Mouse (Mus musculus) forebrain, embryonic 13.5 days (tissue): Measurements from ENCODE around the gene Zbed3. TPM values are rescaled to one million over a fixed set of nuclear protein-coding genes. Genes with fewer than 3 reads are reported as not detected.

Source experiments
- ATAC-seq: fragments of 200-750 bp; cut with Nextera tagmentation; 2 replicates; pipeline ENCODE4 v1.8.0; 2017
- H3K27ac ChIP-seq: fragments of 300-500 bp; sonication (generic); 2 replicates; pipeline ENCODE4 v1.5.1; 2015; ENCODE audit warnings: inconsistent platforms, mild to moderate bottlenecking, moderate library complexity
- H3K27me3 ChIP-seq: fragments of 300-500 bp; sonication (generic); 2 replicates; pipeline ENCODE4 v1.6.1; 2015; ENCODE audit warnings: mild to moderate bottlenecking, inconsistent platforms
- H3K36me3 ChIP-seq: fragments of 300-500 bp; sonication (generic); 2 replicates; pipeline ENCODE4 v1.6.1; 2015; ENCODE audit warnings: mild to moderate bottlenecking, inconsistent platforms; ENCODE audit not compliant: poor library complexity, severe bottlenecking
- H3K4me1 ChIP-seq: fragments of 300-500 bp; sonication (generic); 2 replicates; pipeline ENCODE4 v1.6.1; 2015; ENCODE audit warnings: inconsistent platforms
- H3K4me2 ChIP-seq: fragments of 300-500 bp; sonication (generic); 2 replicates; pipeline ENCODE4 v1.6.1; 2015; ENCODE audit warnings: inconsistent platforms, mild to moderate bottlenecking, moderate library complexity
- H3K4me3 ChIP-seq: fragments of 300-500 bp; sonication (generic); 2 replicates; pipeline ENCODE4 v1.5.1; 2015; ENCODE audit warnings: mild to moderate bottlenecking, inconsistent platforms
- H3K9ac ChIP-seq: fragments of 300-500 bp; sonication (generic); 2 replicates; pipeline ENCODE4 v1.6.1; 2015; ENCODE audit warnings: mild to moderate bottlenecking, inconsistent platforms
- H3K9me3 ChIP-seq: fragments of 300-500 bp; sonication (generic); replicated peaks from 2 replicates; pipeline ENCODE4 v1.6.1; 2016; ENCODE audit warnings: inconsistent platforms
- WGBS: fragments of 180-500 bp; shearing (Covaris S2); methylation state at CpG from one replicate; pipeline ENCODE4 v1.1.7; 2015; 5-methylcytosine and 5-hydroxymethylcytosine counted together
- polyA plus RNA-seq: library from polyadenylated mRNA; unstranded; fragments of >200 nt; fragmentation: Nextera tagmentation; extraction: Ambion mirVana; gene quantifications from 2 replicates; pipeline ENCODE4 v1.2.1, GENCODE M21; 2015

Zbed3 gene
- polyA plus RNA-seq, 1 experiment from 2014 or later = 49.7 TPM

GRCm38 (mm10) chr13:95323950-95324625, 676 bp downstream of the Zbed3 start:
- Histone ChIP-seq H3K27me3 (no peaks in the 10 kb centered on the region), H3K4me2 (peak overlapping the region; percentile 82), H3K27ac (peak overlapping the region; percentile 95), H3K9ac (peak overlapping the region; percentile 98), H3K9me3 (no peaks in the 10 kb centered on the region), H3K4me1 (peaks cover 34% of the 10 kb centered on the region), H3K36me3 (no peaks in the 10 kb centered on the region), H3K4me3 (peak overlapping the region; percentile 82)
- peak; percentile 61 for ATAC-seq
- WGBS = 24% methylated on average over 15 of the region's 15 CpGs

GRCm38 (mm10) chr13:95324626-95325079, 1.2 kb downstream of the Zbed3 start:
- Histone ChIP-seq H3K4me2 (peak overlapping the region; percentile 82), H3K9ac (peak overlapping the region; percentile 98), H3K4me1 (peaks cover 33% of the 10 kb centered on the region), H3K9me3 (no peaks in the 10 kb centered on the region), H3K27me3 (no peaks in the 10 kb centered on the region), H3K27ac (peak overlapping the region; percentile 95), H3K4me3 (peak overlapping the region; percentile 82), H3K36me3 (no peaks in the 10 kb centered on the region)
- ATAC-seq = peak; percentile 28
- WGBS = under 1% methylated on average over 22 of the region's 22 CpGs

GRCm38 (mm10) chr13:95325080-95325906, 1.9 kb downstream of the Zbed3 start:
- peak overlapping the region; percentile 82 for H3K4me2 ChIP-seq
- no peaks in the 10 kb centered on the region for H3K36me3 ChIP-seq
- H3K9me3 ChIP-seq = no peaks in the 10 kb centered on the region
- peaks cover 34% of the 10 kb centered on the region for H3K4me1 ChIP-seq
- H3K4me3 ChIP-seq = peak overlapping the region; percentile 82
- H3K27ac ChIP-seq = peak overlapping the region; percentile 95
- peak overlapping the region; percentile 98 for H3K9ac ChIP-seq
- WGBS = under 1% methylated on average over 63 of the region's 63 CpGs
- no peaks in the 10 kb centered on the region for H3K27me3 ChIP-seq
- ATAC-seq = peak; percentile 69

GRCm38 (mm10) chr13:95325907-95326550, 2.6 kb downstream of the Zbed3 start:
- Histone ChIP-seq H3K4me2 (peak overlapping the region; percentile 82), H3K27me3 (no peaks in the 10 kb centered on the region), H3K4me1 (peaks cover 38% of the 10 kb centered on the region), H3K9me3 (no peaks in the 10 kb centered on the region), H3K4me3 (peak overlapping the region; percentile 82), H3K36me3 (no peaks in the 10 kb centered on the region), H3K27ac (peak overlapping the region; percentile 95), H3K9ac (peak overlapping the region; percentile 98)
- ATAC-seq = no peak
- WGBS = 13% methylated on average over 5 of the region's 5 CpGs

GRCm38 (mm10) chr13:95326611-95327344, 3.4 kb downstream of the Zbed3 start:
- Histone ChIP-seq H3K36me3 (no peaks in the 10 kb centered on the region), H3K4me1 (peaks cover 38% of the 10 kb centered on the region), H3K4me2 (peak overlapping the region; percentile 82), H3K27me3 (no peaks in the 10 kb centered on the region), H3K9ac (peak overlapping the region; percentile 98), H3K9me3 (no peaks in the 10 kb centered on the region), H3K4me3 (peak overlapping the region; percentile 82), H3K27ac (peak overlapping the region; percentile 95)
- 4% methylated on average over 21 of the region's 21 CpGs for WGBS
- ATAC-seq = no peak

- H3K9me3 ChIP-seq = no peaks in the 10 kb centered on the region
- peaks cover 43% of the 10 kb centered on the region for H3K4me1 ChIP-seq
- H3K4me3 ChIP-seq = peak overlapping the region; percentile 82
- H3K9ac ChIP-seq = peak overlapping the region; percentile 98
- peak overlapping the region; percentile 82 for H3K4me2 ChIP-seq
- no peaks in the 10 kb centered on the region for H3K36me3 ChIP-seq
- peak overlapping the region; percentile 95 for H3K27ac ChIP-seq
- 5% methylated on average over 5 of the region's 5 CpGs for WGBS
- ATAC-seq = peak; percentile 57
- no peaks in the 10 kb centered on the region for H3K27me3 ChIP-seq
Observed at GRCm38 (mm10) chr13:95327345-95327741, 3.9 kb downstream of the Zbed3 start.

- no peak overlapping the region for H3K4me3 ChIP-seq
- WGBS = 66% methylated on average over 11 of the region's 11 CpGs
- H3K9me3 ChIP-seq = no peaks in the 10 kb centered on the region
- H3K4me2 ChIP-seq = peak overlapping the region; percentile 18; the same call in 1 of the 2 replicates
- peaks cover 46% of the 10 kb centered on the region for H3K4me1 ChIP-seq
- no peaks in the 10 kb centered on the region for H3K27me3 ChIP-seq
- no peak for ATAC-seq
- 0 out of 2 replicates have a peak, but pooled peaks cover 3% of the 10 kb centered on the region for H3K36me3 ChIP-seq
- H3K9ac ChIP-seq = 0 out of 2 replicates have a peak overlapping the region, but pooled peaks have one; percentile 21
- no peak overlapping the region for H3K27ac ChIP-seq
Observed at GRCm38 (mm10) chr13:95328767-95329166, 5.4 kb downstream of the Zbed3 start.

- Histone ChIP-seq H3K9me3 (peaks cover 3% of the 10 kb centered on the region), H3K4me1 (peaks cover 46% of the 10 kb centered on the region), H3K27me3 (no peaks in the 10 kb centered on the region), H3K4me3 (no peak overlapping the region), H3K4me2 (no peak overlapping the region), H3K9ac (no peak overlapping the region), H3K27ac (no peak overlapping the region), H3K36me3 (peaks cover 6% of the 10 kb centered on the region; the same call in 1 of the 2 replicates)
- 57% methylated on average over 11 of the region's 11 CpGs for WGBS
- no peak for ATAC-seq
Observed at GRCm38 (mm10) chr13:95330507-95330906, 7.1 kb downstream of the Zbed3 start.

- H3K4me1 ChIP-seq = peaks cover 32% of the 10 kb centered on the region
- H3K4me2 ChIP-seq = no peak overlapping the region
- no peak for ATAC-seq
- H3K27ac ChIP-seq = no peak overlapping the region
- no peak overlapping the region for H3K9ac ChIP-seq
- no peaks in the 10 kb centered on the region for H3K27me3 ChIP-seq
- peaks cover 22% of the 10 kb centered on the region for H3K36me3 ChIP-seq
- H3K4me3 ChIP-seq = no peak overlapping the region
- 79% methylated on average over 11 of the region's 11 CpGs for WGBS
- H3K9me3 ChIP-seq = peaks cover 3% of the 10 kb centered on the region
Observed at GRCm38 (mm10) chr13:95332086-95332899, 8.9 kb downstream of the Zbed3 start.

- no peak overlapping the region for H3K4me2 ChIP-seq
- peaks cover 51% of the 10 kb centered on the region for H3K36me3 ChIP-seq
- H3K9me3 ChIP-seq = peaks cover 3% of the 10 kb centered on the region
- H3K4me3 ChIP-seq = no peak overlapping the region
- ATAC-seq = peak; percentile 55; the same call in 1 of the 2 replicates
- 0 out of 2 replicates have a peak, but pooled peaks cover 8% of the 10 kb centered on the region for H3K4me1 ChIP-seq
- 70% methylated on average over 40 of the region's 40 CpGs for WGBS
- H3K27ac ChIP-seq = no peak overlapping the region
- H3K27me3 ChIP-seq = no peaks in the 10 kb centered on the region
- no peak overlapping the region for H3K9ac ChIP-seq
Observed at GRCm38 (mm10) chr13:95336122-95336677, 12.8 kb downstream of the Zbed3 start.
